Mouse (Mus musculus): ENCODE data around the gene Ldha. TPM values are rescaled to one million over a fixed set of nuclear protein-coding genes. Genes with fewer than 3 reads are reported as not detected.
A peak's percentile ranks its signal among the peaks of the same experiment; 100 is the strongest.
"Not testable (repeated sequence)": the region's sequence is repeated elsewhere in the genome, so short reads cannot be mapped to it uniquely, and the experiment has no call there.

Ldha gene
- polyA plus RNA-seq, 1 experiment from 2014 or later: 1,946 TPM

DNA sequence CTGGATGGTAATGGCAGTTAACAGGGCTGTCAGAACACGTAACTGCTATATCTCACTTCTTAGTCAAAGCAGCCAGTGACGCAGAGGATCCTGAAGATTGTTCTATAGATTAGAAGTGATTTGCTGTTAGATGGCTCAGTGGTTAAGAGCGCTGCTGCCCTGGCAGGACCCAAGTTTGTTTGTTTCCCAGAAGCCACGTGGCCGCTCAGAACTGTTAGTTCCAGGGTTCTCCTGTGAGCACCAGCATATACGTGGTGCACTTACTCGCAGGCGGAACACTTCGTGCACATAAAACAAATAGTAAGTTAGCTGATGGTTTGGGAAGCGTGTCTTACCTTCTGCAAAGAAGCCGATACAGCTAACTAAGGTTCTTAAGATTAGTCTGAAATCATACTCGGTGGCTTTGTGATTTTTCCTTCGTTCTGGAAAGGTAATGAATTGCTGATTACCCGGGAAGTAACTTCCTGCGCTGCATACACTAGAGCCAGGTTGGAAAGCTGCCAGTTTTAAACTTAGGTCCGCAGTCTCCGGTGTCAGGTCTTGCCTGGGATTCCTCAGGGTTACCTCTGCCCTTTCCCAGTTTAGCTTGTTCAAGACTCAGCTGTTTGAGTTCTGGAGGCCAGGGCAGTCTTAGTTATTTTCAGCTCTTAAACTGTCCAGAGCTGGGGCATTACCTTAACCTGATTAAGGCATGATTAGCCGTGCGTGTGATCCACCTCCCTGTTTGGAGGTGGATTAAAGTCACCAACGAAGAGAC, 14.1 kb upstream of the Ldha start:
- H3K9ac ChIP-seq (replicated peaks; ENCODE audit: low read length): peak overlapping the region; percentile 35; the same call in 1 of the 2 replicates
- H3K27ac ChIP-seq (ENCODE audit: low read length): peak overlapping the region; percentile 60
- no peak overlapping the region for H3K4me3 ChIP-seq (ENCODE audit: low read length)
- H3K27me3 ChIP-seq (ENCODE audit: insufficient read depth, low read length): no peaks in the 10 kb centered on the region
- peak overlapping the region; percentile 23 for H3K4me2 ChIP-seq (replicated peaks; ENCODE audit: low read depth, low read length)
- ATAC-seq (ENCODE audit: low FRiP score, low TSS enrichment): peak; percentile 69
- peaks cover 21% of the 10 kb centered on the region for H3K4me1 ChIP-seq (ENCODE audit: insufficient read depth, low read length)
- WGBS: 48% methylated on average over 20 of the region's 20 CpGs
- peaks cover 14% of the 10 kb centered on the region for H3K36me3 ChIP-seq (ENCODE audit: insufficient read depth, low read length)
- H3K9me3 ChIP-seq (ENCODE audit: low read length): no peaks in the 10 kb centered on the region

DNA sequence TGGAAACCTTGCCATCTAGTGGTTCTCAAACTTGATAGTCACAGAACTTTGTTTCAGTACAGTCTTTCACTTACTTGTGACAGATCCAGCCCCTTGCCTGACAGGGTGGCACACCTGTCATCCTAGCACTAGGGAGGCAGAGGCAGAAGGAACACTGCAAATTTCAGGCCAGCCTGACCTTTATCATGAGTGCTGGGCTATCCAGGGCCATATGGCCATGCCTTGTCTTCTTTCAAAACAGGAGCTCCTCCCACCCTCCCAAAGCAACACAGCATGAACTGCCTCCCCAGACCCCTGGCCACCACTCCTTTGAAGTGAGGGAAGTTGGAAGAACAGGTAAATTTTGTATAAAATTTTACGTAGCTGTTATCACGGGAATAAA, 13.5 kb upstream of the Ldha start:
- H3K4me2 ChIP-seq (replicated peaks; ENCODE audit: low read depth, low read length): 0 out of 2 replicates have a peak overlapping the region, but pooled peaks have one; percentile 23
- H3K9ac ChIP-seq (replicated peaks; ENCODE audit: low read length): 0 out of 2 replicates have a peak overlapping the region, but pooled peaks have one; percentile 35
- no peaks in the 10 kb centered on the region for H3K9me3 ChIP-seq (ENCODE audit: low read length)
- peaks cover 8% of the 10 kb centered on the region for H3K36me3 ChIP-seq (ENCODE audit: insufficient read depth, low read length)
- peak overlapping the region; percentile 60; the same call in 1 of the 2 replicates for H3K27ac ChIP-seq (ENCODE audit: low read length)
- peaks cover 21% of the 10 kb centered on the region for H3K4me1 ChIP-seq (ENCODE audit: insufficient read depth, low read length)
- ATAC-seq (ENCODE audit: low FRiP score, low TSS enrichment): no peak; the same call in 1 of the 2 replicates
- 71% methylated on average over 2 of the region's 2 CpGs for WGBS
- no peaks in the 10 kb centered on the region for H3K27me3 ChIP-seq (ENCODE audit: insufficient read depth, low read length)
- H3K4me3 ChIP-seq (ENCODE audit: low read length): no peak overlapping the region

DNA sequence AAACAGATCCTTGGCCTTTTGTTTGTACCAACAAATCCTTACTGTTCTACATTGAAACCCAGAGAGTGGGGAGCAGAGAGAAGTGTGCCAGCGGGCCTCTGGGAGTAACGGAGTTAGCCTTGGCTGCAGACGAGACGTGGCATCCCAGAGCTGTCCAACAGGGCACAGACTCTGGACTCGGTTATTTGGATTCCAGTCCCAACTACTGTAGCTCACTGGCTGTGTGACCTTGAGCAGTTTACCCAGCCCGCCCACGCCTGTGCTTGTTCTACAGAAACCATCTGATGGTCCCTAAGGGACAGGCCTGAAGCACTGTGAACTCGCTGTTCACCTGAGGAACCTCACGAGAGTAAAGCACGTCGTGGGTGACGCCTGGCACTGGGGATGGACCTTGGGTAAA, 11.4 kb upstream of the Ldha start:
- 76% methylated on average over 12 of the region's 12 CpGs for WGBS
- no peak for ATAC-seq (ENCODE audit: low FRiP score, low TSS enrichment)
- no peak overlapping the region for H3K27ac ChIP-seq (ENCODE audit: low read length)

DNA sequence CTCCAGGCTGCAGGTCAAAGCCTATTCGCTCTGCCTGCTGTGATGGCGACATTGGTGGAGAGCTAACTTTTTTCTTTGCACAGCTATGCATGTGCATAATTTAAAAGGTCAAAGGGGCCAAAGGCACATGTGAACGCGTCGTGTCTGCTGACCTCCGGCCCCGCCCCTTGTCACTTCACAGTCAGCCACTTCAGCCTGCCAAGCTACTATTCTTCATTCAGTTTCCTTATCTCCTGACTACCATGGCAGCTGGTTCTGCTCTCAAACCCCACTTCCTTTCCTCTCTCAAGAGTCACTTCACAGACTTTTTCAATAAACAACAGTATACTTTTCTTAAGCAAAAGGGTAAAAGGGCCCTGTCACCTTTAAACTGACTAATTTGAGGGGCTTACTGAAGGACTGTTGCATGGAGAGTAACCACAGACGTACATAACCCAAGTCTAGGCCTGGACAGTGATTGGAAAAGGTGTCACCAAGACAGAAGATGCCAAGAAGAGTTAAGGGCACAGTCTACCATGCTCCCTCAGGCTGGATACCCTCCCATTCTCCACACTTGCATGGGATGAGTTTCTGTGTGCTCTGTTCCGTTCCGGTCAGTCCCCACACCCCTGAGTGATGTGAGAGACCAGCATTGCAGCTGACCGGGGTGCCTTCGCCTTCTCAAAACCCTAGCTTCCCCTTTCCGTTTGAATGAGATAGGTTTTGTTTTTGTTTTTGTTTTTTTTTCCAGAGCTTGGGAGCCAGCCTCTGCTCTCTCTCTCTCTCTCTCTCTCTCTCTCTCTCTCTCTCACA, 10.3 kb upstream of the Ldha start:
- Histone ChIP-seq H3K36me3 (ENCODE audit: insufficient read depth, low read length) (no peaks in the 10 kb centered on the region), H3K27me3 (ENCODE audit: insufficient read depth, low read length) (no peaks in the 10 kb centered on the region), H3K4me3 (ENCODE audit: low read length) (no peak overlapping the region), H3K27ac (ENCODE audit: low read length) (0 out of 2 replicates have a peak overlapping the region, but pooled peaks have one; percentile 7), H3K4me2 (replicated peaks; ENCODE audit: low read depth, low read length) (no peak overlapping the region), H3K9me3 (ENCODE audit: low read length) (no peaks in the 10 kb centered on the region), H3K9ac (replicated peaks; ENCODE audit: low read length) (no peak overlapping the region), H3K4me1 (ENCODE audit: insufficient read depth, low read length) (peaks cover 29% of the 10 kb centered on the region)
- no peak for ATAC-seq (ENCODE audit: low FRiP score, low TSS enrichment)
- 53% methylated on average over 13 of the region's 13 CpGs for WGBS

More for the DNA sequence above, 11.4 kb upstream of the Ldha start:
- Histone ChIP-seq H3K9me3 (ENCODE audit: low read length) (no peaks in the 10 kb centered on the region), H3K27me3 (ENCODE audit: insufficient read depth, low read length) (no peaks in the 10 kb centered on the region), H3K4me2 (replicated peaks; ENCODE audit: low read depth, low read length) (no peak overlapping the region), H3K9ac (replicated peaks; ENCODE audit: low read length) (no peak overlapping the region), H3K4me1 (ENCODE audit: insufficient read depth, low read length) (peaks cover 29% of the 10 kb centered on the region), H3K36me3 (ENCODE audit: insufficient read depth, low read length) (no peaks in the 10 kb centered on the region), H3K4me3 (ENCODE audit: low read length) (no peak overlapping the region)

DNA sequence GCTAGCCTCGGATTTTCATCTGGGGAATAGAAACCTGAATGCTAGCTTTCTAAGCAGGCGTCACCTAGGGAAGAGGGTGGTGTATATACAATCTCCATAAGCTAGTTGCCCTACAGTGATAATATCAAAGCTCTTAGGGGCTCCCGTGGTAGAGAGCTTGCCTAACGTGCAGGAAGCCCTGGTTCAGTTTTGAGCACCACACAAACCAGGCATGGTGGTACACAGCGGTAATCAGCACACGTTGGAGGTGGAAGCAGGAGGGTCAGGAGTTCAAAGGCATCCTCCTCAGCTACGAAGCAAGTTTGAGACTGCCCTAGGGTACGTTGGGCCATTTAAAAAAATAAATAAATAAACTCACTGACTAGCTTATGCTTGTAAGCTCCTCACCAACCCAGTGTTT, 9.6 kb upstream of the Ldha start:
- 78% methylated on average over 8 of the region's 8 CpGs for WGBS
- no peaks in the 10 kb centered on the region for H3K36me3 ChIP-seq (ENCODE audit: insufficient read depth, low read length)
- peaks cover 29% of the 10 kb centered on the region for H3K4me1 ChIP-seq (ENCODE audit: insufficient read depth, low read length)
- ATAC-seq (ENCODE audit: low FRiP score, low TSS enrichment): no peak
- no peak overlapping the region for H3K27ac ChIP-seq (ENCODE audit: low read length)
- H3K9ac ChIP-seq (replicated peaks; ENCODE audit: low read length): no peak overlapping the region
- H3K27me3 ChIP-seq (ENCODE audit: insufficient read depth, low read length): no peaks in the 10 kb centered on the region
- H3K9me3 ChIP-seq (ENCODE audit: low read length): no peaks in the 10 kb centered on the region
- H3K4me2 ChIP-seq (replicated peaks; ENCODE audit: low read depth, low read length): no peak overlapping the region
- no peak overlapping the region for H3K4me3 ChIP-seq (ENCODE audit: low read length)

DNA sequence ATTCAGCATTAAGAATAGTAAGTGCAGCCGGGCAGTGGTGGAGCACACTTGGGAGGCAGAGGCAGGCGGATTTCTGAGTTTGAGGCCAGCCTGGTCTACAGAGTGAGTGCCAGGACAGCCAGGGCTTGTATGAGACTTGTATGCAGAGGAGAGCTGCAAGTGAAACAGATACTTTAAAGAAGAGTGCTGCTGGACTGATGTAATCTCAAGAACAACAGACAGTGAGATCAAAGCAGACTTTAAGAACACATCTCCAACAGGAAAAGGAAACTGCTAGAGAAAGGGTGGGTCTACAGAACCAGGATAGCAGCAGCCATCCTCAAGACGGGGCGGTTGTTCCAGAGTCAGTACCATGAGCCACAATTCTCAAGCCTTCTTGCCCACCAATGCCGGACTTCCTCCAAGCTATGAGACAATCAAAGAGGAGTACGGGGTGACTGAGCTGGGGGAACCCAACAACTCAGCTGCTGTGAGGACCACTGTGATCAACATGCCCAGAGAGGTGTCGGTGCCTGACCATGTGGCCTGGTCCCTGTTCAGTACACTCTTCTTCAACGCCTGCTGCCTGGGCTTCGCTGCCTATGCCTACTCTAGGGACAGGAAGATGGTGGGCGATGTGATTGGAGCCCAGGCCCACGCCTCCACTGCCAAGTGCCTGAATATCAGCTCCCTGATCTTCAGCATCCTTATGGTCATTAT, 9.0 kb upstream of the Ldha start:
- not testable (repeated sequence) for H3K9ac ChIP-seq (replicated peaks; ENCODE audit: low read length); H3K4me2 ChIP-seq (replicated peaks; ENCODE audit: low read depth, low read length); H3K9me3 ChIP-seq (ENCODE audit: low read length); ATAC-seq (ENCODE audit: low FRiP score, low TSS enrichment); H3K27ac ChIP-seq (ENCODE audit: low read length); H3K4me3 ChIP-seq (ENCODE audit: low read length); H3K27me3 ChIP-seq (ENCODE audit: insufficient read depth, low read length); H3K36me3 ChIP-seq (ENCODE audit: insufficient read depth, low read length)
- 87% methylated on average over 11 of the region's 11 CpGs for WGBS
- peaks cover 25% of the 10 kb centered on the region for H3K4me1 ChIP-seq (ENCODE audit: insufficient read depth, low read length)

DNA sequence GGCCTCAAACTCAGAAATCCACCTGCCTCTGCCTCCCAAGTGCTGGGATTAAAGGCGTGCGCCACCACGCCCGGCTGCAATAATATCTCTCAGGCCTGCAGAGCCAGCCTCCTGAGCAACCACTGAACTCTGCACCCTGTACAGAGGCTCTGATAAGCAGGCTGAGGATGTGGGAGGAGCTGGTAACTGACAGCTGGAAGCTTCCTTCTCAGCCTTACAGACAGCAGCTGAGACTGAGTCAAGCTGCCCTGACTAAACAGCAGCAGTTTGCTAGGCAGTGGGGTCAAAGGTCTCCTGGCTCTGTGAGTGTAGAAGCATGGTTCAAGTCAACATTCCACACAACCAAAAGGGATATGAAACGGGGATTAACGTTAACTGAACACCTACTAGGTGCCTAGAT, 8.0 kb upstream of the Ldha start:
- ATAC-seq (ENCODE audit: low FRiP score, low TSS enrichment): peak; percentile 88
- 41% methylated on average over 6 of the region's 6 CpGs for WGBS
- no peak overlapping the region; the same call in 1 of the 2 replicates for H3K27ac ChIP-seq (ENCODE audit: low read length)
- no peaks in the 10 kb centered on the region for H3K9me3 ChIP-seq (ENCODE audit: low read length)
- H3K4me3 ChIP-seq (ENCODE audit: low read length): no peak overlapping the region
- peaks cover 25% of the 10 kb centered on the region for H3K4me1 ChIP-seq (ENCODE audit: insufficient read depth, low read length)
- H3K9ac ChIP-seq (replicated peaks; ENCODE audit: low read length): no peak overlapping the region
- no peaks in the 10 kb centered on the region for H3K36me3 ChIP-seq (ENCODE audit: insufficient read depth, low read length)
- no peaks in the 10 kb centered on the region for H3K27me3 ChIP-seq (ENCODE audit: insufficient read depth, low read length)
- no peak overlapping the region for H3K4me2 ChIP-seq (replicated peaks; ENCODE audit: low read depth, low read length)

DNA sequence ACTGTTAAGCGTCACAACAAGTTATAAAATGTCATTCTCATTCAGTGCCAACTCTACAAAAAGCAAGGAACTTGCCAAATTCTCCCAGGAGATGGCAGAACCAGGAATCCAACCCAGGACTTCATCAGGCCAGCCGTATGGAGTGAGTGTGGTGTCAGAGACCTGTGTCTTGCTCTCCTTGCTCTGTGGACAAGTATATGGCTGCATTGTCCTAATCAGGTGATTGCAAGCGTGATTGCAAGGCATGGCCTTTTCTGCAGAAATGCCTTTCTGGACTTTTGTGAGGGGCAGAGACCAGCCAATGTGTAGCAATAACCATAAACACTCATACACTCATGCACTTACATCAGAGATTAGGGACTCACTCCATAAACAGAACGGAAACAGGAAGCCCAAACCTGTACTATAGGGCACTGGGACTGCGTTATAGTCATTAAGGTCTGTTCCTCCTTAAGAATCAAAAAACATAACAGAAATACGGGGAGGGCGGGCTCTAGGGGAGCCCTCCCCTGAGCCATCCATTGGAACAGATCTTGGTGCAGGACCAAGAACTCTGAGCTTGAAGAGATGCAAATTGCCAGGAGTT, 7.5 kb upstream of the Ldha start:
- Histone ChIP-seq H3K4me1 (ENCODE audit: insufficient read depth, low read length) (peaks cover 30% of the 10 kb centered on the region), H3K4me3 (ENCODE audit: low read length) (no peak overlapping the region), H3K9me3 (ENCODE audit: low read length) (no peaks in the 10 kb centered on the region), H3K27ac (ENCODE audit: low read length) (peak overlapping the region; percentile 34; the same call in 1 of the 2 replicates), H3K4me2 (replicated peaks; ENCODE audit: low read depth, low read length) (no peak overlapping the region), H3K36me3 (ENCODE audit: insufficient read depth, low read length) (no peaks in the 10 kb centered on the region), H3K9ac (replicated peaks; ENCODE audit: low read length) (no peak overlapping the region), H3K27me3 (ENCODE audit: insufficient read depth, low read length) (no peaks in the 10 kb centered on the region)
- ATAC-seq (ENCODE audit: low FRiP score, low TSS enrichment): no peak
- WGBS: 88% methylated on average over 7 of the region's 7 CpGs

DNA sequence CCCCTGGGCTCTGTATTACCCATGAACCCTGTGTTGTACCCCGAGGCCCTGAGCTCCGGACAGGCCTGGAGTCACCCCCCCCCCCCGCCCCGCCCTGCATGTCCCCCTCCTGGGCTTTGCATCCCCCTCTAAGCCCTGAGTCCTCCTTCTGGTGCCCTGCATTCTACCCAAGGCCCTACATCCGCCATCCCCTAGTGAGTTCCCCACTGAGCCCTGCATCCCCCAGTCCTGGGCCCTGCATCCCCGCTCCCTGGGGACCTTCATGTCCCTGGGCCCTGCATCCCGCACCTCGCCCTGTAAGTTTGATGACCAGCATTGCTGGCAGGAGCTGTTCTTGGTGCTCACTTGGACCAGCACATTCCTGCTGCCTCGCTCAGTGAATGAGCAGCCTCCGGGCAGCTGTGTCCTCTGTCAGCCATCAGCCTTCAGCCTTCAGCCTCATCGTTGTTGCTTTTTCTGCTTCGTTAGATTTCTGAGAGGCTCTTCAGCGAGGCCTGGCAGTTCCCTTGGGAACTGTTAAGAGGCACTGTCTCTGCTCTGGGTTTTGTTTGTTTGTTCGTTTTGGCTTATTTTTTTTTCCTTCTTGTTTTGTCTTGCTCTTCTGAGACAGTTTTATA, 6.2 kb upstream of the Ldha start:
- Histone ChIP-seq H3K27ac (ENCODE audit: low read length) (no peak overlapping the region), H3K9ac (replicated peaks; ENCODE audit: low read length) (no peak overlapping the region), H3K27me3 (ENCODE audit: insufficient read depth, low read length) (no peaks in the 10 kb centered on the region), H3K9me3 (ENCODE audit: low read length) (no peaks in the 10 kb centered on the region), H3K4me1 (ENCODE audit: insufficient read depth, low read length) (peaks cover 43% of the 10 kb centered on the region), H3K36me3 (ENCODE audit: insufficient read depth, low read length) (no peaks in the 10 kb centered on the region), H3K4me2 (replicated peaks; ENCODE audit: low read depth, low read length) (no peak overlapping the region), H3K4me3 (ENCODE audit: low read length) (no peak overlapping the region)
- ATAC-seq (ENCODE audit: low FRiP score, low TSS enrichment): no peak
- 38% methylated on average over 10 of the region's 14 CpGs for WGBS
